Mouse (Mus musculus): Measurements from ENCODE around the gene Scarf1. TPM values are rescaled to one million over a fixed set of nuclear protein-coding genes. Genes with fewer than 3 reads are reported as not detected.

The Scarf1 gene
- polyA plus RNA-seq, 1 experiment = 8.4 TPM

DNA sequence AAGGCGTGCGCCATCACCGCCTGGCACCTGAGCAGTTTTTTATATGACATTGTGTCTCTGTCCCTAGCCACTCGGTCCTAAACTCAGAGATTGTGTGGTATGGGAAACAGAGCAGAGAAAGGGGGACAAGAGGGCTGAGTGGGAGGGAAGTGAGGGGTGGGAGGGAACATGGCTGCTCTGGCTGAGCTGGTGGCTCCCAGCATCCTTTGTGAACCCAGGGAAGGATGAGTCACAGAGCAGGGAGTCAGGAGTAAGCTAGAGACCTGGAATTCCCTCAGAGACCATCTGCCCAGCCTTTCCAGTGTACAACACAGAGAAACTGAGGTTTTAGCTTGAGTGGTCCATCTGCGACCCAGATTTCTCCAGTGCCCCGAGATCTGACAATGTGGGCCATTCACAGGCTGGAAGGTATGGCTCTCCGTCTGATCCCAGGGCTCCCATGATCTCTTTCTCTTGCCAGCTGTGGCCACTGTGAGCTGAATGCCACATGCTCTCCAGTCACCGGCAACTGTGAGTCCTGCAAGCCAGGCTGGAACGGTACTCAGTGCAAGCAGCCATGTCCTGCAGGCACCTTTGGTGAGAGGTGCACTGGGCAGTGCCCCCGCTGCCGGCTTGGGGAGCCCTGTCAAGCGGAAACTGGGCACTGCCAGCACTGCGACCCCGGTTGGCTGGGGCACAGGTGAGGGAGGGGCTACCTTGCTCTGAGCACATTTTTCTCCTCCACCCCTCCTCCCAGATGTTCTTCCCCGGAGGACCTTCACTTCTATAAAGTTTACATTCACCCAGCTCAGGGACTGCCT lies 6.7 kb downstream of the Scarf1 start:
- peaks cover under 1% of the 10 kb centered on the region; the same call in 1 of the 2 replicates for H3K4me1 ChIP-seq (ENCODE audit: control insufficient read depth, insufficient read depth, low read length)
- TF ChIP-seq POLR2A (IDR thresholded peaks at IDR 0.05; ENCODE audit: borderline replicate concordance, control insufficient read depth, low read depth, low read length) (no peak), CTCF (IDR thresholded peaks at IDR 0.05; ENCODE audit: control insufficient read depth, insufficient read depth, low read length) (no peak)

DNA sequence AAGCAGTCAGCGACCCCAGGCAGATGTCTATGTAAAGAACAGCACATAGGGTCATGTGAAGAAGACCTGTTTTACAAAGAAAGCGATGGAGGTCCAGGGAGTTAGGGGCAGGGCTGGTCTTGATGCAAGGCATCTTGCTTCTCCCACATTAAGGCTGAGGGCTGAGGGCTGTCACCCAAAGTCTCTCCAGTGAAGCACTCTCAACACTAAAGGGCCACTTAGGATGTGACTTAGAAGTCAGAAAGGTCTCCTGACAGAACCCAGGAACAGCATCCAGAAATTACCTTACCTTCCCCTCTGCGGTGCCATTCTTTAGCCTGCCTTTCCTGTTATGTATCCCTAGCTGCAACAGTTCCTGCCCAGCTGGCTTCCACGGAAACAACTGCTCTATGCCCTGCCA lies 8.3 kb downstream of the Scarf1 start:
- H3K27ac ChIP-seq (ENCODE audit: control insufficient read depth, insufficient read depth, low read depth, low read length, poor library complexity) = no peak overlapping the region
- H3K4me3 ChIP-seq (replicated peaks; ENCODE audit: control insufficient read depth, low read depth, low read length) = no peak overlapping the region
- H3K4me1 ChIP-seq (ENCODE audit: control insufficient read depth, insufficient read depth, low read length) = no peaks in the 10 kb centered on the region
- TF ChIP-seq POLR2A (IDR thresholded peaks at IDR 0.05; ENCODE audit: borderline replicate concordance, control insufficient read depth, low read depth, low read length) (no peak), CTCF (IDR thresholded peaks at IDR 0.05; ENCODE audit: control insufficient read depth, insufficient read depth, low read length) (no peak)
- WGBS = 88% methylated on average over 4 of the region's 4 CpGs

More for the DNA sequence above, 6.7 kb downstream of the Scarf1 start:
- no peak overlapping the region for H3K27ac ChIP-seq (ENCODE audit: control insufficient read depth, insufficient read depth, low read depth, low read length, poor library complexity)
- WGBS = 83% methylated on average over 15 of the region's 15 CpGs
- H3K4me3 ChIP-seq (replicated peaks; ENCODE audit: control insufficient read depth, low read depth, low read length) = no peak overlapping the region

DNA sequence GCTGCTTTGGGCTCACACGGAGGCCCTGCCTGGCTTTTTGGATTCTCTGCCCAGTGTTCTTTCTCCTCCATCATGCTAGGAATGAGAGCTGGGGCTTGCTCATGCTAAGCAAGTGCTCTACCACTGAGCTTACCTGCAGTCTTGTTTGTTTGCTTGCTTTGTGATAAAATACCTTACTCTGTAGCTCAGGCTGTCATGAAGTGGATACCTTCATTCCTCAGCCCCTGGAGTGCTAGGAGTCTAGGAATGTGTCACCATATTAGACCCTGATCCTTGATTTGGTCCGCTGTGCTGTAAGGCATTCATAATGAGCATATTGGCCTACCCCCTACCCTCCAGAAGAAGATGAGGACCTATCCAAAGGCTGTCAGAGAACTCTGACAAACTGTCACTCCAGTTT lies 9.5 kb downstream of the Scarf1 start:
- no peaks in the 10 kb centered on the region for H3K4me1 ChIP-seq (ENCODE audit: control insufficient read depth, insufficient read depth, low read length)
- no peak for TF ChIP-seq POLR2A (IDR thresholded peaks at IDR 0.05; ENCODE audit: borderline replicate concordance, control insufficient read depth, low read depth, low read length)
- TF ChIP-seq CTCF (IDR thresholded peaks at IDR 0.05; ENCODE audit: control insufficient read depth, insufficient read depth, low read length) = no peak
- no peak overlapping the region for H3K27ac ChIP-seq (ENCODE audit: control insufficient read depth, insufficient read depth, low read depth, low read length, poor library complexity)
- WGBS = 93% methylated on average over 2 of the region's 2 CpGs
- H3K4me3 ChIP-seq (replicated peaks; ENCODE audit: control insufficient read depth, low read depth, low read length) = no peak overlapping the region

DNA sequence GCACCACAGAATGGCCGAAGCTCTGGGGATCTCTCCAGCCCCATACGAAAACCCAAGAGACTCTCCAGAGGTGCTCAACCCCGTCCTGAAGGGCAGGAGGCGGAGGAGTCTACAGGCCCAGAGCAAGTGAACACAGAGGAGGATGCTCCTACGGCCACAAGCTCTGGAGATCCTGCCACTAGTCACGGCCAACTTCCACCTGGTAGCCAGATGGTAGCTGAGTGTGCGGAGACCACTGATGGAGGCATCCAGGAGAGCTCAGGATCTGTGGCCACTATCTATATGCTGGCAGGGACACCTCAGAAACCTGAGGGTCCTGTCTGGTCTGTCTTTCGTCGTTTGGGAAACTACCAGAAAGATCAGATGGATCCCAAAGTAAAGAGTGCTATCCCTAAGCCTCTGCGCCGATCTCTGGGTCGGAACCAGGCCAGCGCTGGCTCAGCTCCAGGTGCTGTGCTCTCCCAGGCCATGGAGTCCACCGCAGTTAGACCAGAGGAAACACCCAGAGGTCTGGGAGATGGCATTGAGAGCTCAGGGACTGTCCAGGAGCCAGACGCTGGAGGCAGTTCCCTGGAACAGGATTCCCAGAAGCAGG lies 12.3 kb downstream of the Scarf1 start:
- Histone ChIP-seq H3K4me3 (replicated peaks; ENCODE audit: control insufficient read depth, low read depth, low read length) (no peak overlapping the region), H3K4me1 (ENCODE audit: control insufficient read depth, insufficient read depth, low read length) (no peaks in the 10 kb centered on the region), H3K27ac (ENCODE audit: control insufficient read depth, insufficient read depth, low read depth, low read length, poor library complexity) (no peak overlapping the region)
- WGBS = 85% methylated on average over 15 of the region's 15 CpGs
- TF ChIP-seq CTCF (IDR thresholded peaks at IDR 0.05; ENCODE audit: control insufficient read depth, insufficient read depth, low read length) (no peak), POLR2A (IDR thresholded peaks at IDR 0.05; ENCODE audit: borderline replicate concordance, control insufficient read depth, low read depth, low read length) (no peak)

DNA sequence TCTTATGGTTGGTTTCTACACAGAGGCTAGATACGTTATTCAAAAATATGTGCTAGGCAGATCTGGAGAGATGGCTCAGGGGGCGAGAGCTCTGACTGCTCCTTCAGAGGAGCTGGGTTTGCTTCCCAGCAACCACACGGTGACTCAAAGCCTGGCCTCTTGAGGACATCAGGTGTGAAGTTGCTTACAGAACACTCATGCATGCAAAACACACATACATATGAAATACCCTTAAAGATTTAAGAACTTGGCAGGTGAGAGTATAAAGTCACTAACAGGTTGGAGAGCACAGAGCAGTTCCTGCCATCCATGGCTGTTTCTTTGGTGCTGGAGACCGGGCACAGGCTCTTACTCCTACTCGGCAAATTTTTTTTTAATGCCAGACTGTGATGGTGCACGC lies 13.6 kb downstream of the Scarf1 start:
- Histone ChIP-seq H3K4me1 (ENCODE audit: control insufficient read depth, insufficient read depth, low read length) (no peaks in the 10 kb centered on the region), H3K27ac (ENCODE audit: control insufficient read depth, insufficient read depth, low read depth, low read length, poor library complexity) (no peak overlapping the region), H3K4me3 (replicated peaks; ENCODE audit: control insufficient read depth, low read depth, low read length) (no peak overlapping the region)
- 78% methylated on average over 6 of the region's 6 CpGs for WGBS
- TF ChIP-seq CTCF (IDR thresholded peaks at IDR 0.05; ENCODE audit: control insufficient read depth, insufficient read depth, low read length) = no peak
- TF ChIP-seq POLR2A (IDR thresholded peaks at IDR 0.05; ENCODE audit: borderline replicate concordance, control insufficient read depth, low read depth, low read length) = no peak

DNA sequence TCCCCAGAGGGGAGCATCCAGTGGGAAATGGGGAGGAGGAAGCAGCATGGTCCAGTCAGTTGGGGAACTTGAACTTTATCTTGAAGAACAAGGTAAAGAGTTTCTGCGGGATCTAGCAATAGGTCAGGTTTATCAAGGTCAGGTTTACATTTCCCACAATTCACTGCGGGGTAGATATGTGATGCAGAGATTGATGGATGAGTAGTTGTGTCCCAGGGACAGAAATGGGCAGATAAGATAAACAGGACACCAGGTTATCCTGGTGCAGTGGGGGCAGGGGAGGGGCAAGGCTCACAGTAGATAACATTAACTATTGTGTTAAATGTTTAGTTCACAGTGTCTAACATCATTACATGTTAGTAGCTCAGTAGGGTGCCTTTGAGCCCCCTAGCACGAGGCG lies 16.4 kb downstream of the Scarf1 start:
- TF ChIP-seq CTCF (IDR thresholded peaks at IDR 0.05; ENCODE audit: control insufficient read depth, insufficient read depth, low read length) = no peak
- no peak for TF ChIP-seq POLR2A (IDR thresholded peaks at IDR 0.05; ENCODE audit: borderline replicate concordance, control insufficient read depth, low read depth, low read length)
- no peak overlapping the region for H3K4me3 ChIP-seq (replicated peaks; ENCODE audit: control insufficient read depth, low read depth, low read length)
- WGBS = 82% methylated on average over 4 of the region's 4 CpGs
- H3K4me1 ChIP-seq (ENCODE audit: control insufficient read depth, insufficient read depth, low read length) = peaks cover 1% of the 10 kb centered on the region; the same call in 1 of the 2 replicates
- H3K27ac ChIP-seq (ENCODE audit: control insufficient read depth, insufficient read depth, low read depth, low read length, poor library complexity) = no peak overlapping the region

DNA sequence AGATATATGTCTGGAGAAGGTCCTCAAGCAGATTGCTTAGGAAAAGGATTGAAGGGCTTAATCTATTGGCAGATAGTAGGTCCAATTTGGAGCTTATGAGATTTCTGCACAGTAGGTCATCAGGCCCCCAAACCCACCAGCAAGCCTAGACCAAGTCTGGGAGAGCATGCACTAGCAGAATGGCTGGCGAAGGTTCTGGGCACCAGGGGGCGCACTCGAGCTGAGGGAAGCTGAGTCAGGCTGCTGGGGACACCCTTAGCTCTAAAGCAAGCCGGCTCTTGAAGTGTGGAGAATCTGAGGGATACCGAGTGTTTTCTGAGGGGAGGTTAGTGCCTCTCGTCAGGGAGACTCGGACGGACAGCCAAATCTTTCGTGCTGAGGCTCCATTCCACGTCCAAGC lies 17.0 kb downstream of the Scarf1 start:
- under 1% methylated on average over 10 of the region's 10 CpGs for WGBS
- peak overlapping the region; percentile 72 for H3K4me3 ChIP-seq (replicated peaks; ENCODE audit: control insufficient read depth, low read depth, low read length)
- peak overlapping the region; percentile 77 for H3K27ac ChIP-seq (ENCODE audit: control insufficient read depth, insufficient read depth, low read depth, low read length, poor library complexity)
- TF ChIP-seq POLR2A (IDR thresholded peaks at IDR 0.05; ENCODE audit: borderline replicate concordance, control insufficient read depth, low read depth, low read length) = 0 out of 2 replicates have a peak, but pooled peaks have one; percentile 26
- TF ChIP-seq CTCF (IDR thresholded peaks at IDR 0.05; ENCODE audit: control insufficient read depth, insufficient read depth, low read length) = peak; percentile 99
- H3K4me1 ChIP-seq (ENCODE audit: control insufficient read depth, insufficient read depth, low read length) = peaks cover 1% of the 10 kb centered on the region; the same call in 1 of the 2 replicates

DNA sequence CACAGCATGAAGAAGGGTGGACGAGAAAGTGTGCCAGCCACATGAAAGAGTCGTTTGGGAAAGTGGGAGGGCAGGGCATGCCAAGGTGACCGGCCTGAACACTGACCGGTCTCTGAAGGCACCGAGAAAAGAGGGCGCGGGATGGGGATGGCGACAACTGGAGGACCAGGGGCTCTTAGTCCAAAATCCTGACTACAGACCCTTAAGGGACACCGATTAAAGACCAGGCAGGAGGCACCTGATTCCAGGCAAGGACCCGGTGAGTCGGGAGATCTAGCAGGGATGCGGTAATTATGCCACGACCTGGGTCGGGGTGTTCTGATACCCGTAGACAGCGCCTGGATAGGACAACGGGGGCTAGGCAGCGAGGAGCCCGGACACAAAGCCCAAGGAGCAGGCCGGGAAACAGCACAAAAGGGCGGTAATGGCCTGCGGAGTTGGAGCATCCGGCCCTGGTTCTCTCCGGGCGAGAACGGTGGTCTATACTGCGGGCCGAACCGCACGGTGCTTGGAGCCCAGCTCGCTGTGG lies 17.6 kb downstream of the Scarf1 start:
- H3K4me3 ChIP-seq (replicated peaks; ENCODE audit: control insufficient read depth, low read depth, low read length) = peak overlapping the region; percentile 72
- TF ChIP-seq CTCF (IDR thresholded peaks at IDR 0.05; ENCODE audit: control insufficient read depth, insufficient read depth, low read length) = no peak
- TF ChIP-seq POLR2A (IDR thresholded peaks at IDR 0.05; ENCODE audit: borderline replicate concordance, control insufficient read depth, low read depth, low read length) = 0 out of 2 replicates have a peak, but pooled peaks have one; percentile 40
- 1% methylated on average over 31 of the region's 31 CpGs for WGBS
- peaks cover 1% of the 10 kb centered on the region; the same call in 1 of the 2 replicates for H3K4me1 ChIP-seq (ENCODE audit: control insufficient read depth, insufficient read depth, low read length)
- peak overlapping the region; percentile 77 for H3K27ac ChIP-seq (ENCODE audit: control insufficient read depth, insufficient read depth, low read depth, low read length, poor library complexity)
